Mouse (Mus musculus) gastrocnemius, postnatal 36 days (tissue): ENCODE measurements around the gene Ibsp. TPM values are rescaled to one million over a fixed set of nuclear protein-coding genes. Genes with fewer than 3 reads are reported as not detected.
A peak's percentile ranks its signal among the peaks of the same experiment; 100 is the strongest.

ENCODE experiments used
- DNase-seq, 2 experiments: peaks; one replicate each; pipeline ENCODE4 v3.0.0; 2022
- intact Hi-C: fragments of 180-260 bp; cut with DNase I; formaldehyde crosslinking; loops from one replicate; pipeline ENCODE4 v1.15.1; 2025
- microRNA-seq, 2 experiments: library from miRNA; unstranded; fragments of <30 nt; microRNA quantifications; one replicate each; pipeline ENCODE4 v1.2.0; 2021
- total RNA-seq, 2 experiments: library from RNA; stranded (reverse); gene quantifications; 2 replicates each; pipeline ENCODE4 v1.2.3; 2021

The Ibsp gene
- total RNA-seq, 2 experiments from 2014 or later = not detected

- intact Hi-C loops = loop anchor here (5.0 kb wide), 3 partner anchors 107 to 268 kb away; no protein-coding TSS in a partner anchor
- no peak for DNase-seq
Observed at GRCm38 (mm10) chr5:104339706-104340512, 40.9 kb downstream of the Ibsp start.

GRCm38 (mm10) chr5:104340513-104340829 is 41.5 kb downstream of the Ibsp start:
- intact Hi-C loops = loop anchor here (5.0 kb wide), 2 partner anchors 107 to 268 kb away; no protein-coding TSS in a partner anchor
- DNase-seq = no peak

GRCm38 (mm10) chr5:104342881-104343280 is 43.9 kb downstream of the Ibsp start:
- intact Hi-C loops = loop anchor here (5.0 kb wide), 2 partner anchors 104 to 271 kb away; no protein-coding TSS in a partner anchor
- DNase-seq = no peak

- no peak for DNase-seq
- intact Hi-C loops = loop anchor here (2.0 to 5.0 kb wide), 3 partner anchors 90 to 272 kb away; partner anchors contain the start of gene Spp1
Observed at GRCm38 (mm10) chr5:104344526-104345240, 45.7 kb downstream of the Ibsp start.

- no peak for DNase-seq
- intact Hi-C loops = loop anchor here (2.0 kb wide), 1 partner anchor 90 kb away; the partner anchor contains the start of gene Spp1
Observed at GRCm38 (mm10) chr5:104345241-104345630, 46.3 kb downstream of the Ibsp start.

- no peak for DNase-seq
- intact Hi-C loops = no loop called here
Observed at GRCm38 (mm10) chr5:104351041-104351440, 52.1 kb downstream of the Ibsp start.

GRCm38 (mm10) chr5:104351874-104352273 is 52.9 kb downstream of the Ibsp start:
- no peak for DNase-seq
- intact Hi-C loops = no loop called here

- DNase-seq = no peak
- intact Hi-C loops = no loop called here
Observed at GRCm38 (mm10) chr5:104357575-104357974, 58.6 kb downstream of the Ibsp start.

GRCm38 (mm10) chr5:104358592-104358991 is 59.6 kb downstream of the Ibsp start:
- intact Hi-C loops = no loop called here
- peak in 1 of 2 experiments; percentile 6 for DNase-seq

GRCm38 (mm10) chr5:104359257-104359656 is 60.3 kb downstream of the Ibsp start:
- intact Hi-C loops = no loop called here
- DNase-seq = no peak

Small RNA genes lying within 50 kb of the gene (microRNA-seq; reads per million reads assigned to microRNA genes)
- 0 reads per million in 2 experiments for gene Gm23616

Other genes with a start within 250 kb of the Ibsp start
- under 1 TPM in 1 of 2 experiments, not detected in 1; 0.56 TPM for gene Gm17660, start 221.6 kb upstream of the Ibsp start, total RNA-seq
- gene Sparcl1, start 185.4 kb upstream of the Ibsp start, total RNA-seq = 100 to 1,000 TPM; 125 to 142 TPM
- gene Dspp, start 128.5 kb upstream of the Ibsp start, total RNA-seq = not detected
- 1 to 10 TPM; 1.4 to 2.1 TPM for gene Dmp1, start 96.6 kb upstream of the Ibsp start, total RNA-seq
- gene Mepe, start 26.2 kb downstream of the Ibsp start, total RNA-seq = not detected
- gene Spp1, start 135.9 kb downstream of the Ibsp start, total RNA-seq = 1 to 10 TPM; 1.8 to 5.6 TPM
- gene Pkd2, start 160.3 kb downstream of the Ibsp start, total RNA-seq = 10 to 100 TPM; 11.1 to 12.2 TPM
- 1 to 10 TPM; 3.2 to 4.7 TPM for gene BC005561, start 209.2 kb downstream of the Ibsp start, total RNA-seq